Mouse (Mus musculus) brain, embryonic 18.5 days (tissue): Measurements from ENCODE around the gene Lrrc45.
"Not testable (repeated sequence)": the region's sequence is repeated elsewhere in the genome, so short reads cannot be mapped to it uniquely, and the experiment has no call there.

Source experiments
- DNase-seq: peaks from one replicate; pipeline ENCODE4 v3.0.0-alpha.2; 2012; ENCODE audit warnings: low read depth, low spot score

Gene Lrrc45

DNA sequence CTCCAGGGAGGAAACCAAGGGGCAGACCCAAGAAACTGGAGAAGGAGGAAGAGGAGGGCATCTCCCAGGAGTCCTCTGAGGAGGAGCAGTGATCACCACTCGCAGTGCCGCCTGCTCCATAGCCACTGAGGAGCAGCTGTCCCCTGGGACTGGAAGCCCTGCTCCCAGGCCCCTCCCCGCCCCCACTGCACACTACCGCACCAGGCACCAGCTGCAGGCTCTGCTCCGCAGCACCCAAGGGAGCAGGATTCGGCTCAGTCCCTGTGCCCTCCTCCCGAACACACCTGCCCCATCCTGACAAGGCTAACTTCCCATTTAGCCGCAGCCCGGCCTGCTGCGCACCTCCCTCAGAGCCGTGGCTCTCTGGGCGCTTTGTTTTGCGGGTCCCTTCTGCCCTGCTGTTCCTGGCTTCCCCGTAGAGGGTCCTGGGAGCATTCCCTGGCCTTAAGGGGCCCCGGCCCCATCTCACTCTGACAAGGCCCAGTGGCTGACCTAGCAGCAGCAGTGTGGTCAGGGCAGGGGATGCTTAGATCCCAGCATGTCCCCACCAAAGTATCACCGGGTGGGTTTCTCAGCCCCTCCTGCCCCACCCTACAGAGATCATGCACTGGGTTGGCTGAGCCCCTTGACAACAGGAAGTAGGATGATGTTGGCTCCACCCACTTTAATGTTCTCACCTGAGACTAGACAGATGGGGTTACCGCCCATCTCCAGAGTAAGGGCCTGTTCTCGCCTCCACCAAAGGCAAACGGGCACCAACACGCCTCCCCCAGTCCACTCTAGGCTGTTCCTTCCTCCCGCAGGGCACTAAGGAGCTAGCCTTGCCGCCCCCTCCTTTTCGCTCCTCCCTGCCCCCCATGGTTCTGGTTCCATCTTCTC lies 49.6 kb downstream of the Lrrc45 start:
- DNase-seq, result not testable (repeated sequence)

DNA sequence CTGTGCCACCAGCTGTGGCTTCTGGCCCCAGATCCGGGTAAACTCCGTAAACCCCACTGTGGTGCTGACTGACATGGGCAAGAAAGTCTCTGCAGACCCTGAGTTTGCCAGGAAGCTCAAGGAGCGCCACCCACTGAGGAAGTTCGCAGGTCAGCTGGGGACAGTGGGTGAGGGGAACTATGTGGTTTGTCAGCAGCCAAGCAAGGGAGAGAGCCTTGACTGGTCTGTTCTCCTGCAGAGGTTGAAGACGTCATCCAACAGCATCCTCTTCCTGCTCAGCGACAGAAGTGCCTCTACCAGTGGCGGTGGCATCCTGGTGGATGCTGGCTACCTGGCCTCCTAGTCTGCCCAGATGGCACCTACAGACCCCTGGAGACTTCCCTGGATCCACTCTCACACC lies 53.3 kb downstream of the Lrrc45 start:
- not testable (repeated sequence) for DNase-seq

DNA sequence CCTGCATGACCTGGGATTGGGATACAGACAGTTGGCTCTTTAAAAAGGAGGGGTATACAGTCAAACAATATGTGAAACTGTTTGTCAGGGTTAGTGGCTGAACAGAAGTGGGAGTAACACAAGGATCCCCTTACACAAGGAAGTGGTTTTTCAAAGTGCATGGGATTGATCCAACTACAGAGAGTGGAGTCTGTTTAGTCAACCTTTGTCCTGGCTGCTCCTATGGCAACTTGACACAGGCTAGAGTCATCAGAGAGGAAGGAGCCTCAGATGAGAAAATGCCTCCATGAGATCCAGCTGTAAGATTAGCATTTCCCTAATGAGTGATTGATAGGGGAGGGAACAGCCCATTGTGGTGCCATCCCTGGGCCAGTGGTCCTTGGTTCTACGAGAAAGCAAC lies 54.5 kb downstream of the Lrrc45 start:
- no peak for DNase-seq
